Mouse (Mus musculus): ENCODE measurements around the gene Oaz3. TPM values are rescaled to one million over a fixed set of nuclear protein-coding genes. Genes with fewer than 3 reads are reported as not detected.

The Oaz3 gene
- polyA plus RNA-seq, 1 experiment from 2014 or later = 0.29 TPM

DNA sequence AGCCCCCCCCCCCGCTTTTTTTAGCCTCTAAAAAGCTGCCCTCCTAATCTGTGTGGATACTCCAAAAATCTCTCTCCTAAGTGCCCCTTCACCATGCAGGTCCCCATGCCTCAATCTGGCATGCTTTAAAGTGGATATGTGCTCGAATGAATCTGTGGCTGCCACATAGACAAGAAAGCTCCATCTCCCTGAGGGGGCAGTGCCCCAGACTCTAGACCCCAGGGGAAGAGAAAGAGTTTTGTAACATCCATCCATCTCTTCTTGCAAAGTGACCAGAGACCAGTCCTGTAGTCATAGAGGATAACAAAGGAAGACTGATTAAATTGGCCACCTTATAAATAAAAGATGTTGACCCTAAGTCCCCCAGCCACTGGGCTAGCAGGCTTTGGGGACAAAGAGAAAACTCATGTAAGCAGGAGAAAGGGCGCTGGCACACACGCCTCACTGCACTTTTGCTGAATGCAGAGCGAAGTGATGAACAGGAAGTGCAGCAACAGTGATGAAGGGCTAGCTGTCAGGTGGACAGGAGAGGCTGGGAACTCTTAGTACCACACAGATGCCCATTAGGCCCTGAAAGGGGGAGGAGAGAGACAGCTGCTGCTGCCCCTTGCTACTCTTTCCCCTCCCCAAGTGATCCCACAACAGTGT lies 43.9 kb downstream of the Oaz3 start:
- Histone ChIP-seq H3K9ac (ENCODE audit: low read depth, low read length) (no peak overlapping the region), H3K4me3 (ENCODE audit: low read depth, low read length) (no peak overlapping the region), H3K4me1 (ENCODE audit: control insufficient read depth, insufficient read depth, low read length) (peaks cover 4% of the 10 kb centered on the region; the same call in 1 of the 2 replicates), H3K36me3 (ENCODE audit: control insufficient read depth, insufficient read depth, low read length) (no peaks in the 10 kb centered on the region), H3K27ac (ENCODE audit: low read depth, low read length) (no peak overlapping the region), H3K9me3 (replicated peaks; ENCODE audit: control insufficient read depth, low read length) (no peaks in the 10 kb centered on the region), H3K27me3 (ENCODE audit: control insufficient read depth, insufficient read depth, low read length) (peaks cover 75% of the 10 kb centered on the region), H3K4me2 (no peak overlapping the region)
- WGBS (ENCODE audit: insufficient replicate concordance) = 49% methylated on average over 5 of the region's 5 CpGs
- no peak for ATAC-seq (replicated peaks; ENCODE audit: insufficient number of reproducible peaks, low FRiP score, low TSS enrichment)

GRCm38 (mm10) chr3:94398943-94399481 lies 44.7 kb downstream of the Oaz3 start:
- Histone ChIP-seq H3K4me1 (ENCODE audit: control insufficient read depth, insufficient read depth, low read length) (peaks cover 4% of the 10 kb centered on the region; the same call in 1 of the 2 replicates), H3K27me3 (ENCODE audit: control insufficient read depth, insufficient read depth, low read length) (peaks cover 67% of the 10 kb centered on the region), H3K4me2 (peak overlapping the region; percentile 71), H3K4me3 (ENCODE audit: low read depth, low read length) (peak overlapping the region; percentile 37), H3K9me3 (replicated peaks; ENCODE audit: control insufficient read depth, low read length) (no peaks in the 10 kb centered on the region), H3K9ac (ENCODE audit: low read depth, low read length) (peak overlapping the region; percentile 28; the same call in 1 of the 2 replicates), H3K36me3 (ENCODE audit: control insufficient read depth, insufficient read depth, low read length) (no peaks in the 10 kb centered on the region), H3K27ac (ENCODE audit: low read depth, low read length) (no peak overlapping the region)
- ATAC-seq (replicated peaks; ENCODE audit: insufficient number of reproducible peaks, low FRiP score, low TSS enrichment) = no peak
- 3% methylated on average over 20 of the region's 20 CpGs for WGBS (ENCODE audit: insufficient replicate concordance)

GRCm38 (mm10) chr3:94398217-94398616 lies 45.5 kb downstream of the Oaz3 start, which contains the start of gene Lingo4:
TSS of gene Lingo4 (plus strand) at chr3:94398517.
- Histone ChIP-seq H3K27me3 (ENCODE audit: control insufficient read depth, insufficient read depth, low read length) (peaks cover 59% of the 10 kb centered on the region), H3K4me3 (ENCODE audit: low read depth, low read length) (peak within 1 kb of the TSS; percentile 37)
- WGBS (ENCODE audit: insufficient replicate concordance) = 60% methylated on average over 6 of the region's 6 CpGs

GRCm38 (mm10) chr3:94396851-94397250 lies 46.9 kb downstream of the Oaz3 start:
- H3K9me3 ChIP-seq (replicated peaks; ENCODE audit: control insufficient read depth, low read length) = no peaks in the 10 kb centered on the region
- H3K27me3 ChIP-seq (ENCODE audit: control insufficient read depth, insufficient read depth, low read length) = peaks cover 48% of the 10 kb centered on the region
- H3K27ac ChIP-seq (ENCODE audit: low read depth, low read length) = no peak overlapping the region
- ATAC-seq (replicated peaks; ENCODE audit: insufficient number of reproducible peaks, low FRiP score, low TSS enrichment) = no peak
- no peaks in the 10 kb centered on the region for H3K36me3 ChIP-seq (ENCODE audit: control insufficient read depth, insufficient read depth, low read length)
- no peak overlapping the region for H3K9ac ChIP-seq (ENCODE audit: low read depth, low read length)
- H3K4me3 ChIP-seq (ENCODE audit: low read depth, low read length) = no peak overlapping the region
- peaks cover 4% of the 10 kb centered on the region; the same call in 1 of the 2 replicates for H3K4me1 ChIP-seq (ENCODE audit: control insufficient read depth, insufficient read depth, low read length)
- H3K4me2 ChIP-seq = no peak overlapping the region
- 66% methylated on average over 4 of the region's 4 CpGs for WGBS (ENCODE audit: insufficient replicate concordance)

More at GRCm38 (mm10) chr3:94398217-94398616, 45.5 kb downstream of the Oaz3 start, which contains the start of gene Lingo4:
- peak within 1 kb of the TSS; percentile 28; the same call in 1 of the 2 replicates for H3K9ac ChIP-seq (ENCODE audit: low read depth, low read length)
- H3K9me3 ChIP-seq (replicated peaks; ENCODE audit: control insufficient read depth, low read length) = no peaks in the 10 kb centered on the region
- H3K36me3 ChIP-seq (ENCODE audit: control insufficient read depth, insufficient read depth, low read length) = no peaks in the 10 kb centered on the region
- peak within 1 kb of the TSS; percentile 71 for H3K4me2 ChIP-seq
- no peak for ATAC-seq (replicated peaks; ENCODE audit: insufficient number of reproducible peaks, low FRiP score, low TSS enrichment)
- peaks cover 4% of the 10 kb centered on the region; the same call in 1 of the 2 replicates for H3K4me1 ChIP-seq (ENCODE audit: control insufficient read depth, insufficient read depth, low read length)
- no peak within 1 kb of the TSS for H3K27ac ChIP-seq (ENCODE audit: low read depth, low read length)

DNA sequence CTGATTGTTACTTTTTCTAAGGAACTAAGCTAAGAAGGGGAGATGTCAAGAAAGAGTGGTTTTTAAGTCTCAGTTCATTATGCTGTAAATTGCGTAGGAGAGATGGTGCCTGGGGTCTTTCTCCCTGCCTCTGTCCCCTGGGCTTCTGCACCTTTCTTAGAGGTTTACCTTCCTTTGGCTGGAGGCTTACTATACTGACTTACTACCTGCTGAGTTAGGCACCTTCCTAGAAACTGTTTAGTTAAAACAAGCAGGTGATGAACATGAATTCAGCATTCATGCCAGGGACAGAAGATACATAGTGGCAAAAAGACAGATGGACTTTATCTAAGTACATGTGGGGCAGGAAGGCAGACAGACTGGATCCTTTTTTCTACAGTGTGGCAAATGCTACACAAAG lies 47.4 kb downstream of the Oaz3 start:
- Histone ChIP-seq H3K4me1 (ENCODE audit: control insufficient read depth, insufficient read depth, low read length) (peaks cover 4% of the 10 kb centered on the region; the same call in 1 of the 2 replicates), H3K36me3 (ENCODE audit: control insufficient read depth, insufficient read depth, low read length) (no peaks in the 10 kb centered on the region)

GRCm38 (mm10) chr3:94393049-94393448 lies 50.7 kb downstream of the Oaz3 start:
- ATAC-seq (replicated peaks; ENCODE audit: insufficient number of reproducible peaks, low FRiP score, low TSS enrichment) = no peak
- no peak overlapping the region for H3K9ac ChIP-seq (ENCODE audit: low read depth, low read length)
- no peak overlapping the region for H3K4me3 ChIP-seq (ENCODE audit: low read depth, low read length)
- no peaks in the 10 kb centered on the region for H3K4me1 ChIP-seq (ENCODE audit: control insufficient read depth, insufficient read depth, low read length)
- no peak overlapping the region for H3K4me2 ChIP-seq
- whole genome bisulfite sequencing (ENCODE audit: insufficient replicate concordance) = 65% methylated on average over 4 of the region's 4 CpGs
- H3K36me3 ChIP-seq (ENCODE audit: control insufficient read depth, insufficient read depth, low read length) = no peaks in the 10 kb centered on the region
- no peaks in the 10 kb centered on the region for H3K9me3 ChIP-seq (replicated peaks; ENCODE audit: control insufficient read depth, low read length)
- no peak overlapping the region for H3K27ac ChIP-seq (ENCODE audit: low read depth, low read length)
- peaks cover 15% of the 10 kb centered on the region for H3K27me3 ChIP-seq (ENCODE audit: control insufficient read depth, insufficient read depth, low read length)

More for the DNA sequence above, 47.4 kb downstream of the Oaz3 start:
- Histone ChIP-seq H3K4me3 (ENCODE audit: low read depth, low read length) (no peak overlapping the region), H3K9me3 (replicated peaks; ENCODE audit: control insufficient read depth, low read length) (no peaks in the 10 kb centered on the region), H3K27ac (ENCODE audit: low read depth, low read length) (no peak overlapping the region), H3K9ac (ENCODE audit: low read depth, low read length) (no peak overlapping the region), H3K27me3 (ENCODE audit: control insufficient read depth, insufficient read depth, low read length) (peaks cover 43% of the 10 kb centered on the region), H3K4me2 (no peak overlapping the region)
- 58% methylated on average over 1 of the region's 1 CpGs for WGBS (ENCODE audit: insufficient replicate concordance)
- ATAC-seq (replicated peaks; ENCODE audit: insufficient number of reproducible peaks, low FRiP score, low TSS enrichment) = no peak

GRCm38 (mm10) chr3:94392128-94392527 lies 51.6 kb downstream of the Oaz3 start:
- Histone ChIP-seq H3K9me3 (replicated peaks; ENCODE audit: control insufficient read depth, low read length) (no peaks in the 10 kb centered on the region), H3K9ac (ENCODE audit: low read depth, low read length) (no peak overlapping the region), H3K4me2 (no peak overlapping the region), H3K36me3 (ENCODE audit: control insufficient read depth, insufficient read depth, low read length) (no peaks in the 10 kb centered on the region), H3K27me3 (ENCODE audit: control insufficient read depth, insufficient read depth, low read length) (peaks cover 6% of the 10 kb centered on the region), H3K4me1 (ENCODE audit: control insufficient read depth, insufficient read depth, low read length) (no peaks in the 10 kb centered on the region), H3K27ac (ENCODE audit: low read depth, low read length) (no peak overlapping the region), H3K4me3 (ENCODE audit: low read depth, low read length) (no peak overlapping the region)
- 61% methylated on average over 2 of the region's 2 CpGs for WGBS (ENCODE audit: insufficient replicate concordance)
- ATAC-seq (replicated peaks; ENCODE audit: insufficient number of reproducible peaks, low FRiP score, low TSS enrichment) = no peak

GRCm38 (mm10) chr3:94391001-94391400 lies 52.7 kb downstream of the Oaz3 start:
- Histone ChIP-seq H3K36me3 (ENCODE audit: control insufficient read depth, insufficient read depth, low read length) (no peaks in the 10 kb centered on the region), H3K4me3 (ENCODE audit: low read depth, low read length) (no peak overlapping the region), H3K9me3 (replicated peaks; ENCODE audit: control insufficient read depth, low read length) (no peaks in the 10 kb centered on the region), H3K4me2 (no peak overlapping the region), H3K27ac (ENCODE audit: low read depth, low read length) (no peak overlapping the region), H3K27me3 (ENCODE audit: control insufficient read depth, insufficient read depth, low read length) (no peaks in the 10 kb centered on the region), H3K4me1 (ENCODE audit: control insufficient read depth, insufficient read depth, low read length) (no peaks in the 10 kb centered on the region), H3K9ac (ENCODE audit: low read depth, low read length) (no peak overlapping the region)
- 76% methylated on average over 5 of the region's 5 CpGs for WGBS (ENCODE audit: insufficient replicate concordance)
- no peak for ATAC-seq (replicated peaks; ENCODE audit: insufficient number of reproducible peaks, low FRiP score, low TSS enrichment)

Data from heart, embryonic 11.5 days (tissue).